Mouse (Mus musculus) midbrain, postnatal 0 days (tissue): Measurements from ENCODE around the gene Adgrb2. TPM values are rescaled to one million over a fixed set of nuclear protein-coding genes. Genes with fewer than 3 reads are reported as not detected.
A peak's percentile ranks its signal among the peaks of the same experiment; 100 is the strongest.

Source experiments
- ATAC-seq: fragments of 200-750 bp; cut with Nextera tagmentation; 2 replicates; pipeline ENCODE4 v1.8.0; 2017; ENCODE audit warnings: moderate number of reproducible peaks, mild to moderate bottlenecking, moderate TSS enrichment, moderate library complexity; ENCODE audit not compliant: low FRiP score
- DNase-seq: peaks from one replicate; pipeline ENCODE4 v3.0.0-alpha.2; 2015; ENCODE audit warnings: low spot score
- H3K27ac ChIP-seq: fragments of 300-500 bp; sonication (generic); 2 replicates; pipeline ENCODE4 v1.5.1; 2014; ENCODE audit warnings: low read depth, mild to moderate bottlenecking, low read length, mixed read lengths
- H3K27me3 ChIP-seq: fragments of 300-500 bp; sonication (generic); 2 replicates; pipeline ENCODE4 v1.6.1; 2014; ENCODE audit warnings: low read length, control low read depth, mixed read lengths; ENCODE audit not compliant: insufficient read depth
- H3K36me3 ChIP-seq: fragments of 300-500 bp; sonication (generic); 2 replicates; pipeline ENCODE4 v1.6.1; 2014; ENCODE audit warnings: low read length, control low read depth, mixed read lengths; ENCODE audit not compliant: insufficient read depth
- H3K4me1 ChIP-seq: fragments of 300-500 bp; sonication (generic); 2 replicates; pipeline ENCODE4 v1.6.1; 2014; ENCODE audit warnings: mild to moderate bottlenecking, control low read depth, antibody characterized with exemption, low read length, mixed read lengths; ENCODE audit not compliant: insufficient read depth
- H3K4me2 ChIP-seq: fragments of 300-500 bp; sonication (generic); 2 replicates; pipeline ENCODE4 v1.6.1; 2014; ENCODE audit warnings: low read depth, mild to moderate bottlenecking, low read length, mixed read lengths; ENCODE audit not compliant: poor library complexity, severe bottlenecking
- H3K4me3 ChIP-seq: fragments of 300-500 bp; sonication (generic); 2 replicates; pipeline ENCODE4 v1.5.1; 2014; ENCODE audit warnings: low read depth, mild to moderate bottlenecking, low read length, moderate library complexity
- H3K9ac ChIP-seq: fragments of 300-500 bp; sonication (generic); replicated peaks from 2 replicates; pipeline ENCODE4 v1.6.1; 2014; ENCODE audit warnings: mild to moderate bottlenecking, low read length, moderate library complexity, mixed read lengths; ENCODE audit not compliant: poor library complexity, severe bottlenecking
- H3K9me3 ChIP-seq: fragments of 300-500 bp; sonication (generic); 2 replicates; pipeline ENCODE4 v1.6.1; 2016; ENCODE audit warnings: low read length, control low read depth
- CTCF ChIP-seq: IDR thresholded peaks from 2 replicates; pipeline ENCODE4 v1.5.1; 2016; ENCODE audit warnings: antibody characterized with exemption, mild to moderate bottlenecking
- WGBS: fragments of 180-500 bp; shearing (Covaris S2); extraction: QIAGEN DNeasy Blood & Tissue Kit; methylation state at CpG from one replicate; pipeline ENCODE4 v1.1.7; 2014; 5-methylcytosine and 5-hydroxymethylcytosine counted together
- polyA plus RNA-seq: library from polyadenylated mRNA; unstranded; fragments of >200 nt; fragmentation: Nextera tagmentation; extraction: Ambion mirVana; gene quantifications from 2 replicates; pipeline ENCODE4 v1.2.1, GENCODE M21; 2015
- total RNA-seq: library from RNA; depleted of rRNA; stranded (reverse); fragments of >200 nt; gene quantifications from 2 replicates; pipeline ENCODE4 v1.2.3, GENCODE M21; 2014

Gene Adgrb2
- total and polyA plus RNA-seq, 2 experiments from 2014 or later, result 17.9 to 312 TPM

DNA sequence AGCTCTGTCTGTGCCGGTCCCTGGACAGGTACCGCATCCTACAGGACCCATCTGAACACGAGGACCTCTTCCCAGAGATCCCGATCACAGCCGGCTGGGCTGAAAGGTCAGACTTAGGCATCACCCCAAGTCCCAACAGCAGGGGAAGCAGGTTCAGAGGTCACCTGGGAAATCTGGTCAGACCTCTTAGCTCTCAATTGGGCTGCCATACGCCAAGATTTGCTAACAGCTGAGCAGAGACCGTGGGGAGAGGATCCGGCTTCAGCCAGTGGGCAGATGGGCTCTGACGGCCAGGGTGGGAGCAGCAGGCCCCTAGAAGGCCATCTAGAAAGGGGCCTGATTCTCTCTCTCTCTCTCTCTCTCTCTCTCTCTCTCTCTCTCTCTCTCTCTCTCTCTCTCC, 10.4 kb upstream of the Adgrb2 start:
- DNase-seq, result no peak
- no peaks in the 10 kb centered on the region for H3K27me3 ChIP-seq
- TF ChIP-seq CTCF, result no peak
- no peak overlapping the region for H3K4me3 ChIP-seq
- whole genome bisulfite sequencing, result 65% methylated on average over 9 of the region's 9 CpGs
- no peaks in the 10 kb centered on the region for H3K9me3 ChIP-seq
- H3K4me1 ChIP-seq, result peaks cover 3% of the 10 kb centered on the region; the same call in 1 of the 2 replicates
- H3K27ac ChIP-seq, result no peak overlapping the region
- no peak overlapping the region for H3K4me2 ChIP-seq
- no peak overlapping the region for H3K9ac ChIP-seq
- no peak for ATAC-seq
- no peaks in the 10 kb centered on the region for H3K36me3 ChIP-seq

GRCm38 (mm10) chr4:129977256-129977655, 7.4 kb upstream of the Adgrb2 start:
- ATAC-seq, result no peak
- no peaks in the 10 kb centered on the region for H3K9me3 ChIP-seq

GRCm38 (mm10) chr4:129978227-129978626, 6.4 kb upstream of the Adgrb2 start:
- no peak overlapping the region for H3K27ac ChIP-seq
- no peaks in the 10 kb centered on the region for H3K36me3 ChIP-seq
- no peak for TF ChIP-seq CTCF
- H3K4me2 ChIP-seq, result no peak overlapping the region
- no peak overlapping the region for H3K4me3 ChIP-seq
- DNase-seq, result no peak
- peaks cover 11% of the 10 kb centered on the region for H3K4me1 ChIP-seq
- H3K9me3 ChIP-seq, result no peaks in the 10 kb centered on the region
- 44% methylated on average over 4 of the region's 4 CpGs for WGBS
- ATAC-seq, result no peak
- H3K9ac ChIP-seq, result no peak overlapping the region
- no peaks in the 10 kb centered on the region for H3K27me3 ChIP-seq

More at GRCm38 (mm10) chr4:129977256-129977655, 7.4 kb upstream of the Adgrb2 start:
- Histone ChIP-seq H3K4me2 (no peak overlapping the region), H3K4me3 (no peak overlapping the region), H3K4me1 (peaks cover 4% of the 10 kb centered on the region; the same call in 1 of the 2 replicates), H3K9ac (no peak overlapping the region), H3K36me3 (no peaks in the 10 kb centered on the region), H3K27ac (no peak overlapping the region), H3K27me3 (no peaks in the 10 kb centered on the region)
- no peak for DNase-seq
- WGBS, result 63% methylated on average over 4 of the region's 4 CpGs
- no peak for TF ChIP-seq CTCF

- Histone ChIP-seq H3K4me1 (peaks cover 14% of the 10 kb centered on the region), H3K4me2 (no peak overlapping the region), H3K9ac (no peak overlapping the region), H3K4me3 (no peak overlapping the region), H3K36me3 (no peaks in the 10 kb centered on the region), H3K27ac (no peak overlapping the region), H3K9me3 (no peaks in the 10 kb centered on the region), H3K27me3 (no peaks in the 10 kb centered on the region)
- WGBS, result 57% methylated on average over 4 of the region's 4 CpGs
- DNase-seq (no peak), ATAC-seq (no peak)
- TF ChIP-seq CTCF, result no peak
These were observed 5.7 kb upstream of the Adgrb2 start for GRCm38 (mm10) chr4:129978930-129979329.

DNA sequence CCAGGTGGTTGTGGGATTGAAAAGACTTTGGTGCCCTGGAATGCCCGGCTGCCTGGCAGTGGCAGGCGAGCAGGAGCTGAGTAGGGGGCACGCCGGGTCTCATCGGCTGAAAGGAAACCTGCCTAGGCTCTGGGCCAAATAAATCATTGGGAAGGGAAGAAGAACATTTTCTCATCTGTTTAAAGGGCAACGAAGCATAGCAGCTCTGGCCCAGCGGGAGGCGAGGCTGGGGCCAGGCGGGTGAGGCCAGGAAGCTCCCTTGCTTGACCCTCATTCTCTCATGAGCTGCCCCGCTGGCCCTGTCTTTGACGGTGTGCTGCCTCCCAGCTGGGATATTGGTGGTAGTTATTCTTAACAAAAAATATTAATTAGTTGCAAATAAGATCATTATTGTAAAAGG, 3.0 kb upstream of the Adgrb2 start:
- WGBS, result 43% methylated on average over 11 of the region's 11 CpGs
- ATAC-seq (no peak), DNase-seq (no peak)
- H3K4me1 ChIP-seq, result peaks cover 14% of the 10 kb centered on the region
- H3K4me2 ChIP-seq, result no peak overlapping the region
- no peak overlapping the region for H3K4me3 ChIP-seq
- no peaks in the 10 kb centered on the region for H3K36me3 ChIP-seq
- TF ChIP-seq CTCF, result no peak
- no peaks in the 10 kb centered on the region for H3K9me3 ChIP-seq
- H3K9ac ChIP-seq, result peak overlapping the region; percentile 24; the same call in 1 of the 2 replicates
- no peaks in the 10 kb centered on the region for H3K27me3 ChIP-seq
- H3K27ac ChIP-seq, result no peak overlapping the region

GRCm38 (mm10) chr4:129983046-129983445, 1.6 kb upstream of the Adgrb2 start:
- peaks cover 22% of the 10 kb centered on the region for H3K4me1 ChIP-seq
- H3K4me2 ChIP-seq, result no peak overlapping the region
- H3K9me3 ChIP-seq, result no peaks in the 10 kb centered on the region
- H3K36me3 ChIP-seq, result no peaks in the 10 kb centered on the region
- no peak for ATAC-seq
- WGBS, result 28% methylated on average over 5 of the region's 5 CpGs
- TF ChIP-seq CTCF, result no peak
- H3K4me3 ChIP-seq, result no peak overlapping the region
- no peak overlapping the region for H3K9ac ChIP-seq
- DNase-seq, result no peak
- no peaks in the 10 kb centered on the region for H3K27me3 ChIP-seq
- no peak overlapping the region for H3K27ac ChIP-seq
